Mouse (Mus musculus): ENCODE data around the gene Ms4a6d. TPM values are rescaled to one million over a fixed set of nuclear protein-coding genes. Genes with fewer than 3 reads are reported as not detected.
A peak's percentile ranks its signal among the peaks of the same experiment; 100 is the strongest.
"Not testable (repeated sequence)": the region's sequence is repeated elsewhere in the genome, so short reads cannot be mapped to it uniquely, and the experiment has no call there.

Ms4a6d gene
- polyA plus RNA-seq, 1 experiment from 2014 or later = 1.9 TPM

DNA sequence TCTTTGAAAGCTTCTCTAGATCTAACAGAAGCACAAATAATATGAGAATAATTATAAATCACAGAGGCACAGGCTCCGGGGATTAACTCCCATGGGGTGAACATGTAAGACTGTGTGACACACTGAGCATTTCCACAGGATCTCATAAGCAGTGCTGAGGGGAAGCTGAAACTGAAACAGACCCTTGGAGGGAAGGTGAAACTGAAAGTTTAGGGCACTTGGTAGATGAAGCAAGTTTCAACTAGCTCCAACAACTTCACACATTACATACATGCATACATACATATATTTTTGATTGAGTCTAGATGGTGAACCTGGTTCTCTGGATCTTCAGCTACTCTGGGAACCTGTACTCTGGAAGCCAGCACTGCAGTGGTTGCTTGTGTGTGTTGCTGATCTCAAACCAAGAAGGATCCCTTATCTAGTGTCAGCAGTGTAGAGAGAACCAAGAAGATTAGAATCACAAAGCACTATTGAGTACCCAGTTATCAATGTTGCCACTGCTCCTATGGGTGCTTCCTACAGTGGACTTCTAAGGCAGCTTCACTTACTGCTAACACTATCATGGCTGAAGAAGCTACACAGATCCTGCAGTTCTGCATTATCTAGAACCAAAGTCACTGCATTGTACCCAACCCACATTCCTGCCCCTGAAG lies 64.4 kb downstream of the Ms4a6d start:
- ATAC-seq (ENCODE audit: insufficient read depth, low FRiP score, low TSS enrichment) = not testable (repeated sequence)
- 97% methylated on average over 1 of the region's 1 CpGs for WGBS

DNA sequence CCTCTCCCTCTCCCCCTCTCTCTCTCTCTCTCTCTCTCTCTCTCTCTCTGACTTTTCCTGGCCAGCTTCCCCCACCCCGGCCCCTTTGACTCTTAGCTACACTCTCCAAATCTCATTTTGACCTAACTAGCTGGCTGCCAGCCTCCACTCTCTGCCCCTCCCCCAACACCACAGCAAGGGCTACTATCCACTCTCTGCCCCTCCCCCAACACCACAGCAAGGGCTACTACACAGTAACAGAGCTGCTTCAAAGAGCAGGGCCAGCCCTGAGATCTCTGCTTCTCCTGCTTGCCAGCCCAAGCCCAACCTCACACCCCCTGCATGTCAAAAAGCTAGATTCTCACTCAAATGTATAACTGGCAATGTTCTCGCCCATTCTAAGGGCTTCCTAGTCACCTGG lies 67.3 kb downstream of the Ms4a6d start:
- Histone ChIP-seq H3K36me3 (ENCODE audit: control insufficient read depth, insufficient read depth, low read length) (no peaks in the 10 kb centered on the region), H3K4me3 (ENCODE audit: low read depth, low read length) (no peak overlapping the region), H3K9ac (ENCODE audit: low read length) (no peak overlapping the region), H3K27ac (ENCODE audit: low read depth, low read length) (no peak overlapping the region), H3K27me3 (ENCODE audit: control insufficient read depth, insufficient read depth, low read length) (no peaks in the 10 kb centered on the region), H3K9me3 (ENCODE audit: control insufficient read depth, low read length) (no peaks in the 10 kb centered on the region), H3K4me2 (ENCODE audit: low read depth) (no peak overlapping the region), H3K4me1 (ENCODE audit: control insufficient read depth, insufficient read depth, low read length) (no peaks in the 10 kb centered on the region)
- DNase-seq (ENCODE audit: low spot score) (peak; percentile 24), ATAC-seq (ENCODE audit: insufficient read depth, low FRiP score, low TSS enrichment) (no peak)
- 20% methylated on average over 2 of the region's 2 CpGs for WGBS

More for the DNA sequence above, 64.4 kb downstream of the Ms4a6d start:
- H3K9ac ChIP-seq (ENCODE audit: low read length); H3K36me3 ChIP-seq (ENCODE audit: control insufficient read depth, insufficient read depth, low read length); H3K4me1 ChIP-seq (ENCODE audit: control insufficient read depth, insufficient read depth, low read length); H3K4me2 ChIP-seq (ENCODE audit: low read depth); H3K9me3 ChIP-seq (ENCODE audit: control insufficient read depth, low read length); H3K4me3 ChIP-seq (ENCODE audit: low read depth, low read length); H3K27me3 ChIP-seq (ENCODE audit: control insufficient read depth, insufficient read depth, low read length); H3K27ac ChIP-seq (ENCODE audit: low read depth, low read length); DNase-seq (ENCODE audit: low spot score): not testable (repeated sequence)

Other genes with a start within 250 kb of the Ms4a6d start
- gene Ms4a4a, start 229.3 kb downstream of the Ms4a6d start, polyA plus RNA-seq (2014; fragmentation: Nextera tagmentation; extraction: Ambion mirVana) = 1.1 and 1.8 TPM in 2 replicates
- gene Ms4a4c, start 200.1 kb downstream of the Ms4a6d start, polyA plus RNA-seq (2014; fragmentation: Nextera tagmentation; extraction: Ambion mirVana) = 0.17 TPM in 1 of 2 replicates, not detected in the other
- gene Ms4a4b, start 161.3 kb downstream of the Ms4a6d start, polyA plus RNA-seq (2014; fragmentation: Nextera tagmentation; extraction: Ambion mirVana) = not detected in 2 replicates
- gene Ms4a6c, start 135.5 kb downstream of the Ms4a6d start, polyA plus RNA-seq (2014; fragmentation: Nextera tagmentation; extraction: Ambion mirVana) = 1.1 and 2.0 TPM in 2 replicates
- not detected in 2 replicates for gene Gm8369, start 118.9 kb downstream of the Ms4a6d start, polyA plus RNA-seq (2014; fragmentation: Nextera tagmentation; extraction: Ambion mirVana)
- 1.9 and 3.0 TPM in 2 replicates for gene Ms4a6b, start 88.3 kb downstream of the Ms4a6d start, polyA plus RNA-seq (2014; fragmentation: Nextera tagmentation; extraction: Ambion mirVana)
- 0.49 and 0.53 TPM in 2 replicates for gene Ms4a4d, start 68.0 kb downstream of the Ms4a6d start, polyA plus RNA-seq (2014; fragmentation: Nextera tagmentation; extraction: Ambion mirVana)
- gene Ms4a2, start 18.9 kb upstream of the Ms4a6d start, polyA plus RNA-seq (2014; fragmentation: Nextera tagmentation; extraction: Ambion mirVana) = 0.15 TPM in 1 of 2 replicates, not detected in the other
- 0.32 TPM in 1 of 2 replicates, not detected in the other for gene Ms4a3, start 36.0 kb upstream of the Ms4a6d start, polyA plus RNA-seq (2014; fragmentation: Nextera tagmentation; extraction: Ambion mirVana)
- not detected in 2 replicates for gene Oosp2, start 55.7 kb upstream of the Ms4a6d start, polyA plus RNA-seq (2014; fragmentation: Nextera tagmentation; extraction: Ambion mirVana)
- gene Oosp1, start 86.3 kb upstream of the Ms4a6d start, polyA plus RNA-seq (2014; fragmentation: Nextera tagmentation; extraction: Ambion mirVana) = not detected in 2 replicates
- gene Oosp3, start 92.2 kb upstream of the Ms4a6d start, polyA plus RNA-seq (2014; fragmentation: Nextera tagmentation; extraction: Ambion mirVana) = not detected in 2 replicates
- not detected in 2 replicates for gene Gif, start 142.7 kb upstream of the Ms4a6d start, polyA plus RNA-seq (2014; fragmentation: Nextera tagmentation; extraction: Ambion mirVana)
- gene Mrpl16, start 165.5 kb upstream of the Ms4a6d start, polyA plus RNA-seq (2014; fragmentation: Nextera tagmentation; extraction: Ambion mirVana) = 48.6 and 52.3 TPM in 2 replicates
- gene Stx3, start 214.6 kb upstream of the Ms4a6d start, polyA plus RNA-seq (2014; fragmentation: Nextera tagmentation; extraction: Ambion mirVana) = 6.0 and 6.4 TPM in 2 replicates
- not detected in 2 replicates for gene Olfr1417, start 234.4 kb upstream of the Ms4a6d start, polyA plus RNA-seq (2014; fragmentation: Nextera tagmentation; extraction: Ambion mirVana)

Measured in neural tube, embryonic 11.5 days (tissue).